Mouse (Mus musculus) skeletal muscle tissue, adult 2 months (tissue): ENCODE data around the gene Slc25a26.

Source experiments
- DNase-seq: peaks from one replicate; pipeline ENCODE4 v3.0.0-alpha.2; 2012; ENCODE audit warnings: low read depth, low spot score

Gene Slc25a26

GRCm38 (mm10) chr6:94640297-94640696 is 140.2 kb downstream of the Slc25a26 start:
- DNase-seq = peak; percentile 67

- no peak for DNase-seq
Measured at GRCm38 (mm10) chr6:94642048-94642447, 141.9 kb downstream of the Slc25a26 start.

GRCm38 (mm10) chr6:94643989-94644388 is 143.9 kb downstream of the Slc25a26 start:
- no peak for DNase-seq

GRCm38 (mm10) chr6:94644641-94645040 is 144.5 kb downstream of the Slc25a26 start:
- DNase-seq = no peak

- no peak for DNase-seq
Measured at GRCm38 (mm10) chr6:94645723-94646122, 145.6 kb downstream of the Slc25a26 start.

GRCm38 (mm10) chr6:94646274-94646863 is 146.2 kb downstream of the Slc25a26 start:
- no peak for DNase-seq

GRCm38 (mm10) chr6:94646902-94647301 is 146.8 kb downstream of the Slc25a26 start:
- no peak for DNase-seq

GRCm38 (mm10) chr6:94647574-94648430 is 147.7 kb downstream of the Slc25a26 start:
- DNase-seq = peak; percentile 85

GRCm38 (mm10) chr6:94648496-94648895 is 148.4 kb downstream of the Slc25a26 start:
- DNase-seq = no peak

GRCm38 (mm10) chr6:94649637-94650036 is 149.5 kb downstream of the Slc25a26 start:
- no peak for DNase-seq

GRCm38 (mm10) chr6:94651541-94651940 is 151.4 kb downstream of the Slc25a26 start:
- no peak for DNase-seq

GRCm38 (mm10) chr6:94652659-94653213 is 152.6 kb downstream of the Slc25a26 start:
- no peak for DNase-seq

- DNase-seq = no peak
Measured at GRCm38 (mm10) chr6:94653388-94654316, 153.5 kb downstream of the Slc25a26 start.
